Mouse (Mus musculus): ENCODE data around the gene Tmed2. TPM values are rescaled to one million over a fixed set of nuclear protein-coding genes. Genes with fewer than 3 reads are reported as not detected.
"Not testable (repeated sequence)": the region's sequence is repeated elsewhere in the genome, so short reads cannot be mapped to it uniquely, and the experiment has no call there.

Gene Tmed2
- polyA plus RNA-seq (2015; fragmentation: Nextera tagmentation; extraction: Ambion mirVana), result 336 and 384 TPM in 2 replicates

DNA sequence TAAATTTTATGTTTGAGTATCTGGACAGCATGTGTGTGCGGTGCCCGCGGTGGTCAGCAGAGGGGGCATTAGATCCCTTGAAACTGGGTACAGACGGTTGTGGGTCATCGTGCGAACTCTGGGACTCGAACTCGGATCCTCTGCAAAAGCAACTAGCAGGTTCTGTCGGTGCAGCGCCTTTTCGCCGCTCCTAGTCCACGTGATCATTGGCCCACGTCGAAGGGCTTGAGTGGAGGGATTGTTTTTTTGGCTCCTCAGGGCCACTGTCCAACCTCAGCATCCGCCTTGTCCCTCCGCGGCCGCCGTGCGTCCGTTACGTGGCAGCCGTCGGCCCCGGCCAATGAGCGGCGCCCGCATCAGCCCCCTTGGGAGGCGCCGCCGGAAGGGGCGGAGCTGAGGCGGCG lies at the start of gene Tmed2:
Tmed2 (plus strand) TSS at position 313 of the 404 bp plus-strand sequence.
- no peaks in the 10 kb centered on the region for H3K9me3 ChIP-seq (replicated peaks)
- ATAC-seq (ENCODE audit: low FRiP score), result peak; percentile 96
- peaks cover 22% of the 10 kb centered on the region for H3K36me3 ChIP-seq
- H3K27ac ChIP-seq (replicated peaks), result peak within 1 kb of the TSS; percentile 83
- H3K9ac ChIP-seq (replicated peaks), result peak within 1 kb of the TSS; percentile 72
- no peaks in the 10 kb centered on the region for H3K27me3 ChIP-seq (replicated peaks)
- H3K4me3 ChIP-seq (replicated peaks), result peak within 1 kb of the TSS; percentile 93
- H3K4me1 ChIP-seq, result peaks cover 28% of the 10 kb centered on the region
- H3K4me2 ChIP-seq, result peak within 1 kb of the TSS; percentile 83
- WGBS, result under 1% methylated on average over 30 of the region's 35 CpGs

DNA sequence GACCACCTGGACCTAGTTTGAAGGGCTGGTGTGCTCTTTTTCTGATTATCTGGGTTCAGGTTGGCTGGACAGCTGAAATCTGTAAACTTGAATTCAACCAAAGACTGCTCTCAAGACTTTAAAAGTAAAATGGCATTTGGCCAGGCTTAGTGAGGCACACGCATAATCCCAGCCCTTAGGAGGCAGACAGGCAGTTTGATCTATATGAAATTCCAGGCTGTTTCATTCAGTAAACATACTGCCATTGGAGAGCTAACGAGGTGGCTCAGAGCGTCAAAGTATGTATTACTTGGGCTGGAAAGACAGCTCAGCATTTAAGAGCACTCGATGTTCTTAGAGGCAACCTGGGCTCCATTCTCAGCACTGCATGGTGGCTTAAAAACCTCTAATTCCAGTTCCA lies 48.8 kb upstream of the Tmed2 start:
- H3K27me3 ChIP-seq (replicated peaks), result no peaks in the 10 kb centered on the region
- no peak overlapping the region for H3K4me2 ChIP-seq
- no peaks in the 10 kb centered on the region for H3K9me3 ChIP-seq (replicated peaks)
- 87% methylated on average over 4 of the region's 4 CpGs for WGBS
- peaks cover 40% of the 10 kb centered on the region for H3K36me3 ChIP-seq
- no peak overlapping the region for H3K9ac ChIP-seq (replicated peaks)
- no peak overlapping the region for H3K27ac ChIP-seq (replicated peaks)
- ATAC-seq (ENCODE audit: low FRiP score), result no peak
- no peak overlapping the region for H3K4me3 ChIP-seq (replicated peaks)
- no peaks in the 10 kb centered on the region for H3K4me1 ChIP-seq

DNA sequence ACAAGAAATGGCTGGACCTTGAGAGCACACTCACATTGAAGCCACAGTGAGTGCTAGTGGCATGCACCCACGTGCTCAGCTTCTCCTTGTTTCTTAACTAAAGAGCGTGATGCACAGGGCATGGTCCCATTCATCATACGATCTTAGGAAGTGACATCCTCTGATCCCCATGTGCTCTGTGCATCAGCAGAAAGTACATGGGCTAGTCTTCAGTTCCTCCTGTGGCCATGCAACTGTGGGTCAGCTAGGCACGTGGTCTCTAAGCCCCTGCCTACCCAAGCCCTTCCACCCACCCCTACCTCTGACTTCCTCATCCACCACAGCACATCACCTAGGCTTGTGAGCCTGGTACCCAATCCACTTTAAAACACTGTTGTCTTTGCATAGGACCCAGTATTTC lies 47.9 kb upstream of the Tmed2 start:
- Histone ChIP-seq H3K9ac (replicated peaks) (no peak overlapping the region), H3K27me3 (replicated peaks) (no peaks in the 10 kb centered on the region), H3K4me1 (no peaks in the 10 kb centered on the region), H3K4me2 (no peak overlapping the region), H3K9me3 (replicated peaks) (no peaks in the 10 kb centered on the region), H3K36me3 (peaks cover 42% of the 10 kb centered on the region), H3K4me3 (replicated peaks) (no peak overlapping the region), H3K27ac (replicated peaks) (no peak overlapping the region)
- ATAC-seq (ENCODE audit: low FRiP score), result no peak
- 89% methylated on average over 4 of the region's 4 CpGs for WGBS

DNA sequence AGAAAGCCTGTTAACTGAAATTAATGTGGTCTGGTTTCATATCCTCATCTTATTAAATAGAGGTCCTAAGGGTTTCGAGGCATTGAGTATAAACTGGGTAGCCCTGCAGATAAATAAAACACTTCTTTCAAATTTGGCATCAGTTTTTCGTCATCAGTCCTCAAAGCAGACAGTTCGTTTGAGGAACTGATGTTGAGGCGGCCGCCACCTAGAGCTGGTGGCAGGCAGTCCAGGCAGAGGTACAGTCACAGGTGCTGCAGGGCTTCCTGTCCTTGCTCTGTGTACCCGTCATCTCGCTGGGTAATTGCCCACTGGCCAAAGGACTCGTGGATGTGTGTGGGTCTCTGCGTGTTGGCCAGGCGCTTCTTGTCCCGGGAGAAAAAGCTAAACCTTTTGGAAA lies 47.0 kb upstream of the Tmed2 start:
- no peaks in the 10 kb centered on the region for H3K27me3 ChIP-seq (replicated peaks)
- H3K9ac ChIP-seq (replicated peaks), result no peak overlapping the region
- ATAC-seq (ENCODE audit: low FRiP score), result no peak
- H3K4me2 ChIP-seq, result no peak overlapping the region
- no peaks in the 10 kb centered on the region for H3K4me1 ChIP-seq
- peaks cover 42% of the 10 kb centered on the region for H3K36me3 ChIP-seq
- H3K27ac ChIP-seq (replicated peaks), result no peak overlapping the region
- WGBS, result 88% methylated on average over 11 of the region's 11 CpGs
- H3K4me3 ChIP-seq (replicated peaks), result no peak overlapping the region
- no peaks in the 10 kb centered on the region for H3K9me3 ChIP-seq (replicated peaks)

DNA sequence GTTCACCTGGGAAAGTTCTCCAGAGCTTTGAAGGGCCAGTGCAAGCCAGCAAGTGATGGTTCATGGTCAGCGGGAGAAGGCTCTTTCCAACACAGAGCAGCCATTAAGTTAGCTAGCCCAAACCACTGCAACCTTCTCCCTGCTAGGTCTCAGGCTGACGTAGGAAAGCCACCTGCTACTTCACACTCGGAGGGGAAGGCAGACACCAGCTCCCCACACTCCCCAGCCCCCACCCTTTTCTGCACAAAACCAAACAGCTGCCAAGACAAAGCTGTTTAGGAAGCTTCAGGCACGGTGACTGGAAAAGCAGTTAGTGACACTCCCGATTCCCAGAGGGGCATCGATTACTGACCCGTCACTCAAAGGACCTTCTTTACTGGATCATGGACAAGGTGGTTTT lies 44.9 kb upstream of the Tmed2 start:
- H3K36me3 ChIP-seq, result peaks cover 45% of the 10 kb centered on the region

DNA sequence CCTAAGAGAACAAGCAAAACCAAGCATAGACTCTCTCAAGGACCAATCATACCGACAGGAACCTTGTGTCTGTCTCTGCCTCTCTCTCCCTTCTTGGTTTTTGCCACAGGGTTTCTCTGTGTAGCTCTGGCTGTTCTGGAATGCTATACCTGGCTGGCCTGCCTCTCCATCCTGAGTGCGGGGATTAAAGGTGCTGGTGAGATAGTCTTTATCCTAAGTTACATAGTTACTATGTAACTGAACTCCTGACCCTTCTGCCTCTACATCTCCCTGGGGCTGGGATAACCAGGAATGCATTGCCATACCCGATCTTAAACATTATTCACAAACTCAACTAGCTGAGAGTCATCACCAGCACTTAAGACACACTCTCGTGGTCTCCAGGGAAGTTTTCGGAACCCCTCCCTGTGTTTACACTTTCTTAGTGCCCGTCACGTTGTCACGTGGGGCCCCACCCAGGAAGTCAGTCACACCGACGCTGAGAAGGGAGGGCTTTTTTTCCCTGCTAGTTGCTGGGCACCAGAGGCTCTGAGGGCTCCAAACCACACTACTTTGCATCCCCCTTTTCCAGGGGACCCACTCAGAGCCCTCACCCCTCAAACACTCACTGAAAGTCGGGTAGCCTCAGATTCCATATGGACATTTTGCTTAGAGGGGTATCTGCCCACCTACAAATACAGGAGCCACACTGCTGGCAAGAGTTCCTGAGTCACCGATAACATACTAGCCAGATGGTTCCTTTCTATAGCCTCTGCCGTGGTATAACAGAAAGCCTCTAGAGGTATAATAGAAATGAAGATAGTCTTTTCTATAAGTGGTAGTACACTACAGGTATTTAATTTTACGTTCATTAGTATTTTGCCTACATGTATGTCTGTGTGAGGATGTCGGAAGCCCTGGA lies 43.6 kb upstream of the Tmed2 start:
- ATAC-seq (ENCODE audit: low FRiP score), result no peak

More for the DNA sequence above, 44.9 kb upstream of the Tmed2 start:
- no peak for ATAC-seq (ENCODE audit: low FRiP score)
- Histone ChIP-seq H3K27ac (replicated peaks) (no peak overlapping the region), H3K27me3 (replicated peaks) (no peaks in the 10 kb centered on the region), H3K9ac (replicated peaks) (no peak overlapping the region), H3K4me2 (no peak overlapping the region), H3K4me3 (replicated peaks) (no peak overlapping the region), H3K9me3 (replicated peaks) (no peaks in the 10 kb centered on the region), H3K4me1 (no peaks in the 10 kb centered on the region)
- WGBS, result 57% methylated on average over 7 of the region's 7 CpGs

DNA sequence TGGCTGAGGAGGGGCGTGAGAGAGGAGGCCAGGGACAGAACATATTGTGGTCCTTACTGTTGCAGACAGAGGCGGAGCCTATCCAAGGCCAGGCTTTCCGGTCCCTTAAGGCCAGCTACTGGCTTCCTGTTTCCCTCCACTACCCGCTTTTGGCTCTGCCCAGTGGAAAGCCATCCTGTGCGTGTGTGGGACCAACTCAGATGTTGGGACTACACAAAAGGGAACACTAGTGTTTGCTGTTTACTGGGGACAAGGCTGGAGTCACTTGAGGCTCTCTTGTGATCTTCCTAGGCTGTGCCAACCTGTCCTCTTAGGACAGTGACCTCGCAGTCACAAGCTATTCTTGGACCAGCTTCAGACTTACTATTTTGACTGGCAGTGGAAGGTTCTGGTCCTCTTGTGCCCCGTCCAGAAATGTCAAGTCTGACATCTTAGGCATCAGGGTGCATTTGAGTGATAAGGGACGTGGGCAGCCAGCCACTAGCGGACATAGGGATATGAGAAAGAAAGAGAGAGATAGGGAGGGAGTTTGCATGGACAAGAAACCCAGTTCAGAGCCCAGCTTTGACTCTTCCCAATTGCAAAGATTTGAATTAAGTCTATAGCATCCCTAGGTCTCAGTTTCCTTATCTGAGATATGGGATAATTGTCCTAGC lies 42.1 kb upstream of the Tmed2 start:
- Histone ChIP-seq H3K4me1 (no peaks in the 10 kb centered on the region), H3K4me3 (replicated peaks) (no peak overlapping the region), H3K27ac (replicated peaks) (no peak overlapping the region), H3K9me3 (replicated peaks) (no peaks in the 10 kb centered on the region), H3K27me3 (replicated peaks) (no peaks in the 10 kb centered on the region), H3K4me2 (no peak overlapping the region), H3K9ac (replicated peaks) (no peak overlapping the region), H3K36me3 (peaks cover 44% of the 10 kb centered on the region)
- 80% methylated on average over 9 of the region's 9 CpGs for WGBS
- no peak for ATAC-seq (ENCODE audit: low FRiP score)

More for the DNA sequence above, 43.6 kb upstream of the Tmed2 start:
- Histone ChIP-seq H3K9me3 (replicated peaks) (no peaks in the 10 kb centered on the region), H3K4me1 (no peaks in the 10 kb centered on the region), H3K9ac (replicated peaks) (no peak overlapping the region), H3K36me3 (peaks cover 45% of the 10 kb centered on the region), H3K4me3 (replicated peaks) (no peak overlapping the region), H3K4me2 (no peak overlapping the region), H3K27me3 (replicated peaks) (no peaks in the 10 kb centered on the region), H3K27ac (replicated peaks) (no peak overlapping the region)
- WGBS, result 78% methylated on average over 15 of the region's 15 CpGs

DNA sequence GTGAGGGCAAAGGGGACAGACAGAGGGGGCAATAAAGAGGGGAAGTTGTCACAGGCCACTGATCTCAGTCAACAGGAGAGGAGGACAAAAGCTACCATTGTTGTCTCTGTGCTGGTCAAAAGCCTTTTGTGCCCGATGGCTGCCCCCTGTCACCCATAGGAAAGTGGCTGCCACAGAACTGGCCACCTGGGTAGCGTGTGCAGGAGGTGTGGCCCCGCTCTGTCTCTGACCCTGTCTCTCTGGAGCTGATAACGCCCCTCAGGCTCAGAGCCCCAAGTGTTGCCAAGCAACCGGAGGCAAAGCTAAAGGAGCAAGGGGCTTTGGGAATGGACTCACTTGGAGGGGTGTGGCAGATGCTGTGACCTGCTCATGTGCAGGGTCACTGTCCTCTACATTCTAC lies 41.5 kb upstream of the Tmed2 start:
- 18% methylated on average over 5 of the region's 5 CpGs for WGBS
- Histone ChIP-seq H3K9me3 (replicated peaks) (no peaks in the 10 kb centered on the region), H3K36me3 (peaks cover 45% of the 10 kb centered on the region), H3K4me1 (no peaks in the 10 kb centered on the region), H3K4me2 (no peak overlapping the region), H3K27me3 (replicated peaks) (no peaks in the 10 kb centered on the region), H3K4me3 (replicated peaks) (no peak overlapping the region), H3K27ac (replicated peaks) (no peak overlapping the region), H3K9ac (replicated peaks) (no peak overlapping the region)
- no peak for ATAC-seq (ENCODE audit: low FRiP score)

DNA sequence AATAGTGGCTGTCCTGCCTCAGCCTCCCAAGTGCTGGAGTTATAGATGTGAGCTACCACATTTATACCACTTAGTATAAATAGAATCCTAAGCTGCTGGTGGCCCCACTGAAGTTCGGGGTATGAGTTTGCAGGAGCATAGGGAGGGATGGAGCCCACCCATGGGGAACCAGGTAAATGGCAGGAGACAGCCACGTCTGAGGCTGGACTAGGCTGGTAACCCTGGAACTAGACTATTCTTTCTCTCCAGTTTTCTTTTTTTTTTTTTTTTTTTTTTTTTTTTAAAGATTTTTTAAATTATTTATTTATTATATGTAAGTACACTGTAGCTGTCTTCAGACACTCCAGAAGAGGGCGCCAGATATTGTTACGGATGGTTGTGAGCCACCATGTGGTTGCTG lies 40.5 kb upstream of the Tmed2 start:
- ATAC-seq (ENCODE audit: low FRiP score); H3K4me2 ChIP-seq; H3K27ac ChIP-seq (replicated peaks); H3K4me3 ChIP-seq (replicated peaks); H3K4me1 ChIP-seq; H3K27me3 ChIP-seq (replicated peaks); H3K9ac ChIP-seq (replicated peaks); H3K9me3 ChIP-seq (replicated peaks): not testable (repeated sequence)
- WGBS, result 84% methylated on average over 2 of the region's 4 CpGs
- H3K36me3 ChIP-seq, result peaks cover 45% of the 10 kb centered on the region

DNA sequence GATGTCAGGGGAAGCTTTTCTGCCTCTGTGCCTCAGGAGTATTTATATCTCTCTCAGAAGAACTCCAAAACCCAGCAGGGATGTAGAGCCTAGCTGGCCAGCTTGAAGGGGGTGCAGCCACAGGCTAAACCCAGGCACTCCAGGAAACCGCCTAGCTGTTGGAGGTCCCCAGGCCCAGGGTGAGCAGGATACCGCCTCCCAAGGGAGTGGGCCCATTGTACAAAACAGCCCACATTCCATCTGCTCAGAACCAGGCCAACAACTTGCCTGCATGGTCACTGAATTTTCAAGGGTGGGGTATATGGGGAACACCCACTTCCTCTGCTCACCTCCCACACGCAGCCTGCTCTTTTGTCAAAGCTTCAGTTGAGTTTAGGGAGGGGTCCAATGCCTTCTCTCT lies 39.9 kb upstream of the Tmed2 start:
- no peak overlapping the region for H3K4me2 ChIP-seq
- H3K4me3 ChIP-seq (replicated peaks), result no peak overlapping the region
- H3K9ac ChIP-seq (replicated peaks), result no peak overlapping the region
- ATAC-seq (ENCODE audit: low FRiP score), result no peak
- no peaks in the 10 kb centered on the region for H3K27me3 ChIP-seq (replicated peaks)
- H3K27ac ChIP-seq (replicated peaks), result no peak overlapping the region
- H3K36me3 ChIP-seq, result peaks cover 41% of the 10 kb centered on the region
- 91% methylated on average over 3 of the region's 3 CpGs for WGBS
- H3K4me1 ChIP-seq, result no peaks in the 10 kb centered on the region
- no peaks in the 10 kb centered on the region for H3K9me3 ChIP-seq (replicated peaks)

DNA sequence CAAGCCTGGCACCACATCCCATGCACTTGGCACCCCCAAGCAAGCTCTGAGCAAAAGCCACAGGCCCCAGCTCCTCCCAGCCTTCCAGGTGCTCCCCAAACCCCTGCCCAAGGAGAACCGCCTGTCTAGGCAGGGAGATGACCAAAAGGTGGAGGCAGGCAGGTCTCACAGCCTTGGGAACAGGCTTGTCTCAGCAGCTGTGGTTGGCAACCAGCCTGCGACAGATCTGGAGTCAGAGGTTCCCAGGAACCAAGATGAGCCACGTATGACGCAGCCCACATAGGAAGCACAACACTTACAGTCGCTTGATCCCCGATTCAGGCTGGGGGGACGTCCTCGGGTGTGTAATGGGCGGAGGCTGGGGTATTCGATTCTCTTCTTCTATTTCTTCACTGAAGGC lies 39.0 kb upstream of the Tmed2 start:
- no peaks in the 10 kb centered on the region for H3K27me3 ChIP-seq (replicated peaks)
- peaks cover 39% of the 10 kb centered on the region for H3K36me3 ChIP-seq
- no peak overlapping the region for H3K27ac ChIP-seq (replicated peaks)
- WGBS, result 95% methylated on average over 10 of the region's 10 CpGs
- H3K4me1 ChIP-seq, result no peaks in the 10 kb centered on the region
- H3K4me3 ChIP-seq (replicated peaks), result no peak overlapping the region
- H3K9me3 ChIP-seq (replicated peaks), result no peaks in the 10 kb centered on the region
- no peak for ATAC-seq (ENCODE audit: low FRiP score)
- H3K4me2 ChIP-seq, result no peak overlapping the region
- H3K9ac ChIP-seq (replicated peaks), result no peak overlapping the region

DNA sequence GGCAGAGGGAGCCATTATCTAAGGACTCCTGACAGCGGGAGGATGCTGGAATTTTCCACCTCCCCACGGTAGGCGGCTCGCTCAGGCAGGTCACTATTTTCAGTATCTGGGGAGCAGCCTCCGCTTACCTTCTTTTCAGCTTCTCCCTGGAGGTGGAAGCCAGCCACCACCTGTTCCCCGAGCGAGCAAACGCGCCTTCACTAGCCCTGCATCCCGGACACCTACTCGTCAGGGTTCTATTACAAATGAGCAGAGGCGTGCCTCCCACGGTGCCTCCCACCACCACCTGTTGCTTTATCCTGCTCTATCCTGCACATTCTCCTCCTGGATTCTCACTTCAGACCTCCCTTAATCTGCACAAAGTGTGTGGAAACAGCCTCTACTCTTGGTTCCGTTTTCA lies 36.8 kb upstream of the Tmed2 start:
- Histone ChIP-seq H3K27me3 (replicated peaks) (no peaks in the 10 kb centered on the region), H3K4me2 (no peak overlapping the region), H3K4me1 (peaks cover 5% of the 10 kb centered on the region; the same call in 1 of the 2 replicates), H3K36me3 (peaks cover 37% of the 10 kb centered on the region), H3K27ac (replicated peaks) (no peak overlapping the region), H3K9me3 (replicated peaks) (no peaks in the 10 kb centered on the region), H3K4me3 (replicated peaks) (no peak overlapping the region), H3K9ac (replicated peaks) (no peak overlapping the region)
- 71% methylated on average over 14 of the region's 14 CpGs for WGBS
- ATAC-seq (ENCODE audit: low FRiP score), result no peak

All from neural tube, embryonic 15.5 days (tissue).